Mouse (Mus musculus) cerebellum, postnatal 25 days (tissue): ENCODE data around the gene Taf6l.

Experiments
- DNase-seq, 2 experiments: peaks; one replicate each; pipeline ENCODE4 v3.0.0; 2021; ENCODE audit warnings: mixed read lengths in 2 of 2

Gene Taf6l

DNA sequence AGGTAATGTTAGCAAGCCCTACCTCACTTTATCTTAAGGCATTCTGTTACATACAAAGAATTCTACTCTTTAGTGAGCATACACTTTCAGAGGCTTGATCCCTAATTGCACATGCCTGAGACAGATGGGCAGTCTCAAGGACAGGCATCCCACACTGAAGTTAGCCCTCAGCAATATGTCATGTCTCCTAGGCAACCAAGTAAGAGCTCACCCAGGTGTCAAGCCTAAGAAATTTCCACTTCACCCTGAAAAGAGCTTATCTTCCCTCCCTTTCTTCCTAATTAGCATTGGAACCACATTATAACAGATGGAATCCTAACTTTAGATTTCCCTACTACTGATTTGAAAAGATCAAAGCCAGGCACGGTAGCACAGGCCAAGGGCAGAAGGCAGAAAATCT lies 3.0 kb upstream of the Taf6l start:
- DNase-seq, result no peak

- peak; percentile 37 to 69 for DNase-seq
These were observed 2.3 kb upstream of the Taf6l start for GRCm38 (mm10) chr19:8788521-8788920.

- no peak for DNase-seq
These were observed 11.2 kb downstream of the Taf6l start for GRCm38 (mm10) chr19:8774951-8775421.

DNA sequence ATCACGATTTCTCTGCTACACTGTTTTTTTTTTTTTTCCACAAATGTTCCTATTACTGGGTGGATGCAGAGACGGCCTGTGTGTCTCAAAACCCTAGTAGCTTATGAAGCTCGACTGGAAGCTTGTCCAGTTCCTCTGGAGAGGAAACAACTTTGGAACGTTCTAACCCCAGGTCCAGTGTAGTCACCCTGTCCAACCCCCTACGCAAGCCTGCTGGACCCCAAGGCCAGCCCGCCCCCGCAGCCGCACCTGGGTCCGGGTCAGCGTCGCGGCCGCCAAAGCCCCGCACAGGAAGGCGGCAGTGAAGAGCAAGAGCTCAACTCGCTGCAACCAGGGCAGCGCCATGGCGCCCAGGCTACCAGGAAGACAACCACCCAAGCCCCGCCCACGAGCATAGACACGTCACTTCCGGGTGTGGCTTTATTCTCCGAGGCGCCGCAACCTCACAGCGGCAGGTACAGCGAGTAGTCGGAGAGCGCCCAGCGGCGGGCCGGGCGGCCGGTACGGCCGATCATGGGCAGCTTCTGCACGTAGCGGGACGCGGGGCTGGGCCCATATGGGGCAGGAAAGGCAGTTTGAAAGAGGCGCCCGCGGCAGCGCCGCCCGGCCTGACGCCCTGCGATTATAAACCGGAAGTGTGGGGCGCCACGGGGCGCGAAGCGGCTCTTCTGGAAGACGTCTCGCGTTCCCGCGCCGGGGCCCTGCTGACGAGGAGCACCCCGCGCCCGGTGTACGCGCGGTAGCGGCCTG lies 12.0 kb downstream of the Taf6l start, which contains the start of gene Tmem179b:
TSS of gene Tmem179b (minus strand) at position 382 of the 750 bp plus-strand sequence.
- peak; percentile 98 to 99 for DNase-seq

DNA sequence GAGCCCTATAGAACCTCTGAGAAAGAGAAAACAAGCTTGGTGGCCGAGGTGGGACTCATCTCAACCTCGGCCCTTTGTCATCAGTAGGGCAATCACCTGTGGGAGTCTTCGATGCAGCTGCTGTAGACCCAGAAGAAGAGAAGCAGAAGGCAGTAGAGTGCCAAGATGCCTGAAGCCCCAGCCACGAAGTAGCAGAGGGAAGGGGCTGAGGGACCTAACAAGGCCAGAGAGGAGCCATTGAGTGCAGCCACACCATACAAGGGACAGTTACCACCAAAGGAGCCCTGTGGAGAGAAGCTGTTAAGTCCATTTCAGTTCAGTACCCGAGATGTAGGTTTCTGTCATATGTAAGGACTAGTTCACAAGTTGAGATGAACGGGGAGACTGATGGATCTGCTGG lies 12.8 kb downstream of the Taf6l start:
- no peak for DNase-seq

DNA sequence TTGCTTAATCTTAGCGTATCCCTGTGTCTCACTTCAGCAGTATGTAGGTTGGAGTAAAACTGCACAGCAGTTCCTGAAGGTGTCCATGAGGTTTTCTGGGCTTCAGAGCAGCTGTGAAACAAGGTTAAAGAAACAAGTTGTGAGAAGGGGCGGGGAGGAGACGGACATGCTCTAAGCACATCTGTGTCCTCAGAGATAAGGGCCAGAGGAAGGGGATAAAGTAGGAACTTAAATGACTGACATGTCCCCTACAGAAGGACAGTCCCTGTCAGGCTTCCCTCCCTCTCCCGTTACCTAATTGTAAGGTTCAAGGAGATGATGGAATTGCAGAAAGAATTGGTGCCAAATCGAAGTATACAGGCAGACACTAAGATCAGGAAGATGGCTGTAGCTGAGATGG lies 13.2 kb downstream of the Taf6l start:
- no peak for DNase-seq

DNA sequence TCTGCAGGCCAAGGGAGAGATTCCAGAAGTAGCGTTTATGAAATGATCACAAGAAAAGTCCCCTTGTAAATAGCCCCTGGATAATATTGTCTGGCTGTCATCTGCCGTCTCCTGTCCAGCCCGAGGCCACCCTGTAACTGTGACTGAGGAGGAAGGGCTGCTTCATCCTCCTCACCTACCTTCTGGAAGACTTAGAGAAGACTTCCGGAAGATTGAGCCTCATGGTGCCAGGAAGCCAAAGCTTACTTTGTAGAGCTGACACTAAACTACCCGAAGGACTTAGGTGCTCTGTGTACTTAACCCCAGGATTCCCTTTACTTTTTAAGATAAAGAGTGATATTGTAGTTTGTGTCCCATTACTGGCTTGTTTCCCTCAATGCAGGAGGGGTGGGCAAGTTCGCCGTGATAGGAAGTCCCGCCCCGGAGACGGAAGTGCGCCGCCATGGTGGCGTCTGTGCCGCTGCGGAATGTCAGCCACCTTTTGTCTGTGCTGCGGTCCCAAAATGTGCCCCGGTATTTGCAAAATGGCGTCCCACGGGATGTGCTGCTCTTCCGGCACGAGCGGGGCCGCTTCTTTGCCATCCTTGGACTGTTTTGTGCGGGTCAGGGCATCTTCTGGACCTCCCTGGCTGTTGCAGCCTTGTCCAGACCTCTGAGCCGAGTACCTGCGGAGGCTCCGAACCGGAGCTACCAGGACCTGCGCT lies 15.5 kb downstream of the Taf6l start, which contains the start of gene Tmem223:
TSS of gene Tmem223 (plus strand) at position 430 of the 704 bp plus-strand sequence.
- peak; percentile 85 to 90 for DNase-seq

GRCm38 (mm10) chr19:8765562-8765961 lies 20.7 kb downstream of the Taf6l start:
- DNase-seq, result no peak

GRCm38 (mm10) chr19:8763276-8763675 lies 22.9 kb downstream of the Taf6l start:
- no peak for DNase-seq

DNA sequence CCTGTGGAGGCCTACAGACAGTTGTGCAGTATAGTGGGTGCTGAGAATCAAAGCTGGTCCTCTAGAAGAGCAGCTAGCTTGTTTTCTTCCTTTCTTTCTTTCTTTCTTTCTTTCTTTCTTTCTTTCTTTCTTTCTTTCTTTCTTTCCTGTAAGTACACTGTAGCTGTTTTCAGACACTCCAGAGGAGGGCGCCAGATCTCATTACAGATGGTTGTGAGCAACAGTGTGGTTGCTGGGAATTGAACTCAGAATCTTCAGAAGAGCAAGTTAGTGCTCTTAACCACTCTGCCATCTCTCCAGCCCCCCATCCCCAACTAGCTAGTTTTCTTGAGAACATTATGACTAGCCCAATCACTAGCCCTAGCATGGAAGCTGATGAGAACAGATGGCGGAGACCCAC lies 25.5 kb downstream of the Taf6l start:
- no peak for DNase-seq

DNA sequence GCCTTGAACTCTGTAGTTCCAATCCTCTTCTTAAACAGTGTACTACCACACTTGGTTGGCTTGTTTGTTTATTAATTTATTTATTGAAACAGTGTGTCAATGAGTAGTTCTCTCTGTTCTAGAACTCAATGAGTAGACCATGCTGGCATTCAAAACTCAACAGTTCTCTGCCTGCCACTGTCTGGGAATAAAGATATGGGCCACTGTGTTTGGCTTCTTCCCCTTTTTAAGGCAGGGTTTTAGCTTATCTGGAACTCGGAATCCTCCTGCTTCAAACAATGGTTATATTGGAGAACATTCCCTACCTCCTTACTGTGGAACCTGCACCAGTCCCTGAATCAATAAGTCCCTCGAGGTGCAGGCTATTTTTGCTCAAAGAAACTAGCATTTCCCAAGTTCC lies 27.3 kb downstream of the Taf6l start:
- no peak for DNase-seq

- no peak for DNase-seq
These were observed 28.7 kb downstream of the Taf6l start for GRCm38 (mm10) chr19:8757471-8757998.

DNA sequence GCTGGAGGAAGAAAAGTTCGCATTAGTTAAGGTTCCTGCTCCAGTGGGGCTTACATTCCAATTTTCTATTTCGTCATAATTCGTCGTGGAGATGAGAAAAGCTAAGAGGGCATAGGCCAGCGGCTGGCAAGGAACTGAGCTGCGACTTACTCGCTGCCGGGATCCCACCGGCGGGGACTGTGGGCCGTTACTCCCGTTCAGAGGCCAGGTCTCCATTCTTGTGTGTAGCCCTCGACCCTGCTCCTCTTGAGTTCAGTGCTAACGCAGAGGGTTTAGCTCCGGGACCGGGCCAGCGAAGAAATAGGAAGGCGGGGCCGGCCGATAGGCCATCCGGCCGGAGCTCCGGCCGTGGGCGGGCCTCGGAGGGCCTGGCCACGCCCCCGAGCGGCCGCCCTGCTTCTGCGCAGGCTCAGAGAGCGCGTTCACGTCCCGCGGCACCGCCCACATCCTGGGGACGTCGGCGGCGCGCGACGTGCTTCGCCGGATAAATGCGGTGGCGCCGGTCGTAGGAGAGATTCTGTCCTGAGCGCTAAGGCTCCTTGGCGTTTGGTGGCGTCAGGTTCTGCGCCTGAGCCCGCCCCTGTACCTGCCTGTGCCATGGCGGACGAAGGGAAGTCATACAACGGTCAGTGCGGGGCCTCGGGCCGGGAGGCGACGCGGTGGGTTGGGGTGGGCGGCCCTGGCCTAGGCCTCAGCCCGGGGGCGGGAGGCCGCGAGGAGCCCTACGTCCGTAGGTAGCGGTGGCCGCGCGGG lies 29.4 kb downstream of the Taf6l start, which contains the start of gene Nxf1:
TSS of gene Nxf1 (plus strand) at position 439 of the 753 bp plus-strand sequence.
- peak; percentile 92 to 98 for DNase-seq

- DNase-seq, result no peak
These were observed 30.6 kb downstream of the Taf6l start for GRCm38 (mm10) chr19:8755652-8756051.

DNA sequence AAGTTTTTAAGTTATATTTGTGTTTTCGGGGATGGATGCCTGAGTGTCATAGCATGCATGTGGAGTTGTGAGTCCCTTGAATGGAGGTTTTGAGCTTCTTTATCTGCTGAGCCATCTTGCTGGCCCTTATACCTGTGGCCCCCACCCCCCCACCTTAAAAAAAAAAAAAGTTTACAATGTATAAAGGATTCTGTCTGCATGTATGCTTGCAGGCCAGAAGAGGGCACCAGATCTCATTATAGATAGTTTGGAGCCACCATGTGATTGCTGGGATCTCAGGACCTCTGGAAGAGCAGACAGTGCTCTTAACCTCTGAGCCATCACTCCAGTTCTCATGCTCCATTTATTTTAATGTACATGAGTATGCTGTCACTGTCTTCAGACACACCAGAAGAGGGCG lies 38.8 kb downstream of the Taf6l start:
- no peak for DNase-seq

GRCm38 (mm10) chr19:8745382-8745781 lies 40.8 kb downstream of the Taf6l start:
- no peak for DNase-seq

GRCm38 (mm10) chr19:8742176-8742575 lies 44.0 kb downstream of the Taf6l start:
- DNase-seq, result no peak

- DNase-seq, result peak; percentile 96 to 97
These were observed 44.9 kb downstream of the Taf6l start, which contains the start of gene Stx5a for GRCm38 (mm10) chr19:8741243-8741869. Stx5a (plus strand) TSS chr19:8741413.

- peak in 1 of 2 experiments; percentile 30 for DNase-seq
These were observed 45.6 kb downstream of the Taf6l start, which contains the start of gene 1700092M07Rik for GRCm38 (mm10) chr19:8740603-8741002. 1700092M07Rik (plus strand) TSS chr19:8740718.

DNA sequence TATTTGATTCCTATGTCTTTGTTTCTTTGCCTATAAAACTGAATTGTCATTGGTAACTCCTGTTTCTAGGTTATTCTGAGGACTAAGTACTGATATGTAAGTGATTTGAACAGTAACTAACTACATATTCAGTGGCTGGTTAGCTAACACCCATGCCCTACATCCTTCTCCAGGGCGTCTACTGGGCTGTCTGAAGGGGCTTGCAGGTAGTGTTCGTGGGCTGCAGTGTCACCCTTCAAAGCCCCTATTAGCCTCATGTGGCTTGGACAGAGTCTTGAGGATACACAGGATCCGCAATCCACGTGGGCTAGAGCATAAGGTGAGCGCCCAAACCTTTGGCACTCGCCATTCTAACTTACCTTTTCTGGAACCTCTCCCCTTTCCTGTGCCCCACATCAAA lies 46.6 kb downstream of the Taf6l start:
- DNase-seq, result no peak

GRCm38 (mm10) chr19:8738911-8739310 lies 47.3 kb downstream of the Taf6l start:
- DNase-seq, result no peak

DNA sequence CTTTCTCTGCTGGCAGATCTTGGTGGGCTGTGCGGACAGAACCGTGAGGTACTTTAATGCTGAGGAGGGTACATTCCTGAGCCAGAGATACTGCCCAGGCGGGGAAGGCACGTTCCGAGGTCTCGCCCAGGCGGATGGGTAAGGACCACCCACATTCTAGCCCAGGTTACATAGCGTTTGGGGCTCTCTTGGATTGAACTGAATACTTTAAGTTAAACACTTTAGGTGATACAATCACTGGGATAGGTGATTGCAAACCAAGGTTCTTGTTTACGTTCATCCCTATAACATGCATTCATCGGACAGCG lies 50.1 kb downstream of the Taf6l start:
- no peak for DNase-seq
